Mouse (Mus musculus) B cell, adult 2 months (primary cell): Measurements from ENCODE around the gene Foxp1.

Experiments used
- DNase-seq, 2 experiments: peaks; one replicate each; pipeline ENCODE4 v3.0.0; 2022

Gene Foxp1

DNA sequence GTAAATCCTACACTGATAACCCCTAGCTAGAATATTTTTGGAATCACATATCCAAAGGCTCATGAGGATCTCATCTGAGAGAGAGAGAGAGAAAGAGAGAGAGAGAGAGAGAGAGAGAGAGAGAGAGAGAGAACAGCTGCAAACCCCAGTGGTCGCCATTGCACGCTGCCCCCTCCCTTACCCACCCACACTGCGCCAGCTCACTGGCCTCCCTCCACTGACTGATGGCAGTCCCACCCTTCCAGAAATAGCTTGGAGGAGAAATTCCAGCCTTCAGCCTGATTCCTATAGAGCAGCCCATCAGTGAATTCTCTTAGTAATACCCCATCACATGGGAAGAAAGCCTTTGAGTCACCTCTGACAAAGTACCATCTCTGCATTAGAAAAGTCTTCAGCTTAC, 271.3 kb downstream of the Foxp1 start:
- DNase-seq: no peak

GRCm38 (mm10) chr6:99249496-99250030, 273.0 kb downstream of the Foxp1 start:
- DNase-seq: no peak

- peak; percentile 65 to 72 for DNase-seq
These were observed 274.1 kb downstream of the Foxp1 start for GRCm38 (mm10) chr6:99248396-99248795.

DNA sequence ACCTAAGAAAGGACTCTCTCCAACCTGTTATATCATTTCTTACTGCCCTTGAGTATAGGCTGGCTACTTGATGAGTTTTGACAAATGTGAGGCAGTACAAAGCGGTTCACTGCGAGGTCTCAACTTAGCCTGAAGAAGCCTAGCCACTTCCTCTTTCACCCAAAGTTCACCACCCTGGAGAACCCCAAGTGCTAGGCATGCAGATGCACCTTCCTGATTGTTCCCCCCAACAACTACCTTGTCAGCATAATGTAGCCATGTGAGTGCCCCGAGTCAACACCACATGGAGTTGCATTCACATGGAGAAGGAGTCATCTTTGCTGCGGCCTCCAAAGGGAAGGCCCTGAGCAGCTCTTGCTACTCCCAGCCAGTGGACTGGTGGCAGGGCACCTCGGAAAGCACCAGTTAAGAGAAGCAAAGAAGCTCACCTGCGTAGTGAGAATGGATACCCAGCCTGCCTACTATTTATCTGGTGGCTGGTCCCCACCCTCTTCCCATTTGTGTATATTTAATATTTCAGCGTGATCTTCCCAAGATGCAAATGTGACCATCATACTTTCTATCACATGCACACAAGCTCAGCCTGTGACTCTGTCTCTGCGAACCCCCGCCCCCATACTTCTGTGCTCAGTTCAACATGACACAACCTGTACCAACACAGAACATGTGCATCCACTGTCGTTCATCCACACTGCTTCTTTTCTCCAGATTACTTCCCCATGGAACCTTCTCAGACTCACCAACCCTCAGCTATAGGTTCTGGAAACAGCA, 280.7 kb downstream of the Foxp1 start:
- peak; percentile 70 to 74 for DNase-seq

- DNase-seq: no peak
These were observed 281.8 kb downstream of the Foxp1 start for GRCm38 (mm10) chr6:99240764-99241163.

DNA sequence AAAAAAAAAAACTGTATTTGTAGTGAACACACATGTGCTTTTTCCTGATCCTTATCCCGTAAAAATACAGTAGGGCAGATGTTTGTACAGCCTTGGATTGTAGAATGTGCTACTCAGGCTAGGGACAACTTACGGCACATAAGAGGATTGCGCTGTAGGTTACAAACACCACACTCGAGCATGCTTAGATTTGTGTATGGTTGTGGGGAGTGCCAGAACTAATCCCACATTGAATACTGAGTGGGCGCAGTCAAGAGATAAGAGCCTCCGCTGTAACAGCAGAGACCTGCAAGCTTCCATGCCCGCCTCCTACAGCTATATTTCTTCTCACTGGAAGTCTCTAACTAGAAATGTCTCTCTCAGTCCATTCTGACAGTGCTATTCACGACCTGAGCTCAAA, 286.9 kb downstream of the Foxp1 start:
- DNase-seq: no peak

DNA sequence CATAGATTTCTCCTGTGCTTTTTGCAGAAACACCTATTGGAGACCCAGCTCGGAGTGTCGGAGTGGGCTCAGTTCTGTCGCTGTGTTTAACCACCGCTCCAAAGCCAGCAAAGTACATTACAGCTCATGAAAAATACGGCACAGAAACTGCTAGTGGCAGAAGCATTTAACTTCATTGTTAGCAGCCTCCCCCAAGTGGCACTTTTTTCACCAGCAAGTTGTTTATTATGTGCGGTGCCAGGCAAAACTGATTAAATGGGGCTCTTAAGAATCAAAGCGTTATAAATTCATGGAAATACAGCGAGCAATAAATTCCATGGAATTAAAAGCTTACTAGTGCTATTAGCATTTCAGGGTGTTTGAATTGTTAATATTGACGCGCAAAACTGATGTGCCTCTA, 289.1 kb downstream of the Foxp1 start:
- DNase-seq: no peak

GRCm38 (mm10) chr6:99228336-99228870, 294.1 kb downstream of the Foxp1 start:
- no peak for DNase-seq

- DNase-seq: no peak
These were observed 301.4 kb downstream of the Foxp1 start for GRCm38 (mm10) chr6:99221147-99221546.

DNA sequence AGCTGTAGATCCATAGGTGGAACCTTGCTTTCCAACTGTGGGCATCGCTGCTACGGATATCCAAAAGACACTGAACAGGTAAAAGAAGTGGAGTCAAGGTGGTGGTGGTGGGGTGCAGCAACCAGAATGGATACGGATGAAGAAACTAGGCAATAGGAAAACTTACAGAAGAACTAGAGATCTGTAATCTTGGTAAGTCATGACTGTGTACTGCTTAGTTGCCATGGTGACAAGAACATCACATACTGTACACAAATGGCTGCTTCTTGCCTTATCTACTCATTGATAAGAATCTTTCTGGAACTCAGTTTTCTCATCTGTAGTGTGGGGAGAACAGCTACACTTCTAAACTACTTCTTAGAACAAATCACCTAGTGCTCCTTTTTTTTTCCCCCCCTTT, 302.0 kb downstream of the Foxp1 start:
- no peak for DNase-seq

DNA sequence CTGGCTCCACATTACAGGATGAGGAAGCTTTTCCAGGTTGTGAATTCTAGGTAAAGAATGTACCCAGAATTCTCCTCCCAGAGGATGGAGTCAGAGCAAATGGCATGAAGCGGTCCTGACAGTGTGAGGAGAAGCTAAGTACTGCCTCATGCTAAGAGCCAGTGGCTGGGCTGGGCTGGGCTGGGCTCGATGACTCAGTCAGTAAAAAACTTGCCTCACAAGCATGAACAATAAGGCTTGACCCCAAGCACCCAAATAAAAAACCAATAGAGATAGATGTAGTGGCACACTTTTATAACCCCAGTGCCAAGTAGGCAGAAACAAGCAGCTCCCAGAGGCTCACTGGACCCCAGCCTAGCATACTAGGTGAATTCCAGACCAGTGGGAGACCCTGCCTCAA, 304.7 kb downstream of the Foxp1 start:
- DNase-seq: no peak

DNA sequence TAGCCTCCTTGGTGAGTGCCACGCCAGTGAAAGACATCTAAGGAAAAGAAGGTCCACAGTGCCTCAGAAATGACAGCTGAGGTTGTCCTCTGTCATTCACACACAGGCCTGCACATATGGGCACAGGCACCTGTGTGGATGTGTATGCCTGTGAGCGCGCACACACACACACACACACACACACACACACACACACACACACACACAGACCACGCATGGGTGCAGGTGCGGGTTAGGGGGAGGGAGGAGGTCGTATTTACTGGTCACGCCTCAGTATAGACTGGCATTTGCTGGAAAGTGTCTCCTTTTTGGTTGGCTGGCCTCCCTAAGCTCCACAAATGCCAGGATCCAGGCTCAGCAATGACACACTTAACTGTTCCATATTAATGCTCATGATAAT, 305.4 kb downstream of the Foxp1 start:
- no peak for DNase-seq

- DNase-seq: no peak
These were observed 310.1 kb downstream of the Foxp1 start for GRCm38 (mm10) chr6:99212461-99212860.

GRCm38 (mm10) chr6:99211663-99212333, 310.7 kb downstream of the Foxp1 start:
- DNase-seq: no peak

DNA sequence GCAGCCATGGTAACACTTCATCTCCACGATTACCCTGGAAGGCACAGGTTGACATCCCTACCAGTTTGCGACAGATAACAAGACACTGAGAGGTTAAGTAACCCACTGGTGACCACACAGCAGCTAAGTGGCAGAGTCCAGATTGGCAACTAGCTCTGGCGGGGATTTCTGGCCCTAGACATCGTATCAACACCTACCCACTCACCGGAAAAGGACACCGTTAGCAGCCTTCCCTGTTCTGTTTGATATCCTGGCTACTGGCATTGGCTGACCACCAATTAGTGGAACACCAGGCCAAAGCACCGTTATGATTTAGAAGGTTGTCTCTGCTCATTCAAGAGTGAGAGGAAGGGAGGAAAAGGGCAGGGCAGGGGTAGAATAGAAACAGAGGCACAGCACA, 312.4 kb downstream of the Foxp1 start:
- no peak for DNase-seq

DNA sequence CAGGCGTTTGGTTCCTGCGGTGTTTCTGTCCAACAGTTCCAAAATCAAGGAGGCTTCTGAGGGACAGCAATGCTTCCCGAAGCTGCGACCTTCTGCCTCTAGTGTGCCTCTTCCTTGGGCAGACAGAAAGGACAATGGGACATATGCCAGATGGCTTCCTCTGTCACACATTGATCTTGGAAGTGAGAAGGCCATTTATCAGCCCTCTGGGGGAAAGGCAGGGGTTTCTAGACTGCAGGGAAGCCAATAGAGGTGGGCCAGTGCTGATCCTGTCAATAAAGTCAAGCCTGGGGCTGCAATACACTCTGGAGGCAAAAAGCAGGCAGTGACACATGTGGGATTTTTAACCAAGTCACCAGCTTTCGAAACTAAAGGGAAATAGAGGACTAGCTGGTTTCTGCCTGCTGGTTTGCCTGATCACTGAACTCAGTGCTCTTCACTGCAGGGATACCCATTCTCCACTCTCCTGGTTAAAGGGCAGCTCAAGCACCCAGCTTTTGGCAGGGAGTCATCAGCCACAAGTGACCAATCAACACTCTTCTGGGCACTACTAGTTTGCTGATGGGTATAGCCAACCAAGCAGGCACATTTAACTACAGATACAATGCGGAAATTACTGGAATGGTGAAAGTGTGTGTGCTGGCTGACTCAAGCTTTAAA, 315.2 kb downstream of the Foxp1 start:
- DNase-seq: no peak

GRCm38 (mm10) chr6:99206437-99206870, 316.1 kb downstream of the Foxp1 start:
- no peak for DNase-seq

- peak in 1 of 2 experiments; percentile 45 for DNase-seq
These were observed 316.7 kb downstream of the Foxp1 start for GRCm38 (mm10) chr6:99205587-99206436.

- DNase-seq: no peak
These were observed 317.5 kb downstream of the Foxp1 start for GRCm38 (mm10) chr6:99204780-99205586.

DNA sequence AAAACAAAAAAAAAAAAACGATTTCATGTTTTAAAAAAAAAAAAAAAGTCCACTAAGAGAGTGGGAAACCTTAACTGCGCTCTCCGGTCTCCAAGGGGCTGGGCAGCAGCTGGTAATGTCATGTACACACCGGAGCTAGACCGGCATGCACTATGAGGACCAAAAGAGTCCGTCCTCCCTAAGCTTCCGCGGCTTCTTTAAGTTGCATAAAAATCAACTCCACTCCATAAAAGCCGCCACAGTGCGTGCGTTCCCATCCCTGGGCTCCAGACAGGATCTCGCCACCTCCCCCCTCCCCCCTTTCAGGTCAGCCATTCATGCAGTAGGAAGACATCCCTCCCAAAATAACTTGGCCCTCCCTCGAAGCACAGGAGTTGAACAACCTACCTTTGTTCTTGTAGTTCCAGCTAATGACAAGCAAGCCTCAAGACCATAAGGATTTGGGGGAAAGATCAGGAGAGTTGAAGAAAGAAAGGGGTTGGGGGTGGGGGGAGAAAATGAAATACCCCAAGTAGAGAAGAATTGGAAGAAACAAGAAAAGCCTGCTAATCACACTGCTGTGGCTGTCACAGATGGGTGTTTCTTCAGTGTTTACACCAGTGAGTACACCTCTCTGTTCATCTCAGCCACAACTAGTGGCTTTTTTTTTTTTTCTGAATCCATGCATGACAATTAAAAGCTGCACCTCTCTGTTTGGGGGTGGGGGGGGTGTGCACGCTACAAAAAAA, 318.3 kb downstream of the Foxp1 start:
- DNase-seq: no peak

DNA sequence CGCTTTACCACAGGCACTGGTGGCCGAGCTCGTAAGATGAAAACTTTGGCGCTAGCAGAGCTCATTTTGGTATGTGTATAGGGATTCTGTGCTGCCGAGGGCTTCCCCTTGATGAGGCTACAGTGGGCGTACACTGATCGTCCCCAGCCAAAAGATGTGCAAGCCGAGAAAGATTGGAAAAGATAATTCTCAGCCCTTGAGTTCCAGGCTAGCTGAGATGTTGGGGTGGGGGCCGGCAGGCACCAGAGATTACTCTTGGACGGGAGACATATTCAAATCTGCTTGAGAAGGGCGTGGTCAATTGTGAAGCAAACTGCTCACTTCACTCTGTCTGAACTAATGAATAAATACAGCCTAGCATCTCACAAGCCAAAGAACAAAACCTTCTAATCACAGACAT, 319.3 kb downstream of the Foxp1 start:
- no peak for DNase-seq
